ENCODE assay signal across 7 mouse cellular contexts in genomic region chr8:85071514-85072281, GRCm38 (mm10). TPM values are rescaled to one million over a fixed set of nuclear protein-coding genes. Genes with fewer than 3 reads are reported as not detected.
A peak's percentile ranks its signal among the peaks of the same experiment; 100 is the strongest.
DNase-seq lines count a peak whose midpoint lies in the region; ATAC-seq lines count a peak whose summit lies in the region.

Dhps (plus strand) TSS chr8:85071757.

- DNase-seq in adrenal gland, adult 18-20 months (ENCODE audit: low spot score in 2 of 2): peak; percentile 83 to 86
- peak; percentile 96 for DNase-seq in embryo, embryonic 11 days
- DNase-seq in gastrocnemius, postnatal 36 days: peak; percentile 84
- DNase-seq in left cerebral cortex, postnatal 36 days (ENCODE audit: low spot score in 2 of 2): peak; percentile 88 to 91
- DNase-seq in midbrain, embryonic 11.5 days (ENCODE audit: low spot score, missing footprints): peak; percentile 96
- DNase-seq in skeletal muscle tissue, adult 2 months (ENCODE audit: low read depth, low spot score): peak; percentile 86

- intact Hi-C loops in gastrocnemius, postnatal 36 days (cut with DNase I): loop anchor here (10.0 kb wide), 1 partner anchor 343 kb away; no protein-coding TSS in a partner anchor
- intact Hi-C loops in left cerebral cortex, postnatal 36 days (cut with DNase I): loop anchor here (5.0 to 10.0 kb wide), 2 partner anchors 34 to 223 kb away; partner anchors contain the start of genes Orc6, Tnpo2 and Vps35

- peak within 1 kb of the TSS; percentile 97 for H3K27ac ChIP-seq in intestine, embryonic 16.5 days (ENCODE audit: low read length)
- peak within 1 kb of the TSS; percentile 86 for H3K27ac ChIP-seq in midbrain, embryonic 11.5 days (ENCODE audit: low read depth, low read length)

- 0 out of 2 replicates have a peak, but pooled peaks cover 2% of the 10 kb centered on the region for H3K36me3 ChIP-seq in intestine, embryonic 16.5 days (ENCODE audit: control insufficient read depth, insufficient read depth, low read length)
- peaks cover 16% of the 10 kb centered on the region for H3K36me3 ChIP-seq in midbrain, embryonic 11.5 days (ENCODE audit: control insufficient read depth, insufficient read depth, low read length)

- no peaks in the 10 kb centered on the region for H3K9me3 ChIP-seq in intestine, embryonic 16.5 days (ENCODE audit: control insufficient read depth, low read length)
- no peaks in the 10 kb centered on the region for H3K9me3 ChIP-seq in midbrain, embryonic 11.5 days (ENCODE audit: control insufficient read depth, low read length)

- no peaks in the 10 kb centered on the region for H3K27me3 ChIP-seq in intestine, embryonic 16.5 days (replicated peaks; ENCODE audit: control insufficient read depth, insufficient read depth, low read length)
- no peaks in the 10 kb centered on the region for H3K27me3 ChIP-seq in midbrain, embryonic 11.5 days (ENCODE audit: control insufficient read depth, insufficient read depth, low read length)

- H3K4me1 ChIP-seq in intestine, embryonic 16.5 days (ENCODE audit: control insufficient read depth, insufficient read depth, low read length): peaks cover 13% of the 10 kb centered on the region; the same call in 1 of the 2 replicates
- peaks cover 8% of the 10 kb centered on the region for H3K4me1 ChIP-seq in midbrain, embryonic 11.5 days (ENCODE audit: control insufficient read depth, insufficient read depth, low read length)

- under 1% methylated on average over 68 of the region's 68 CpGs for WGBS in intestine, embryonic 16.5 days
- WGBS in midbrain, embryonic 11.5 days: under 1% methylated on average over 68 of the region's 68 CpGs

- H3K4me3 ChIP-seq in intestine, embryonic 16.5 days (ENCODE audit: low read length): peak within 1 kb of the TSS; percentile 91
- H3K4me3 ChIP-seq in midbrain, embryonic 11.5 days (ENCODE audit: low read depth, low read length): peak within 1 kb of the TSS; percentile 93

- peak within 1 kb of the TSS; percentile 87 for H3K9ac ChIP-seq in intestine, embryonic 16.5 days (ENCODE audit: low read depth, low read length)
- peak within 1 kb of the TSS; percentile 87 for H3K9ac ChIP-seq in midbrain, embryonic 11.5 days (ENCODE audit: low read length)

- H3K4me2 ChIP-seq in intestine, embryonic 16.5 days (ENCODE audit: low read depth, low read length): peak within 1 kb of the TSS; percentile 85
- H3K4me2 ChIP-seq in midbrain, embryonic 11.5 days: peak within 1 kb of the TSS; percentile 55

- peak; percentile 93 for ATAC-seq in intestine, embryonic 16.5 days
- ATAC-seq in midbrain, embryonic 11.5 days (ENCODE audit: low FRiP score): peak; percentile 92

RNA-seq across cellular contexts. Expression of gene Dhps, which starts in this region (rescaled TPM):
- total RNA-seq in adrenal gland, adult 18-20 months (2021): 10 to 100 TPM; 25.5 to 26.4 TPM
- 10 to 100 TPM; 18.2 to 23.6 TPM for total RNA-seq in gastrocnemius, postnatal 36 days (2021)
- polyA plus RNA-seq in intestine, embryonic 16.5 days (2015; fragmentation: Nextera tagmentation; extraction: Ambion mirVana): 56.0 and 57.4 TPM in 2 replicates
- 10 to 100 TPM; 64.4 to 68.5 TPM for total RNA-seq in left cerebral cortex, postnatal 36 days (2021)
- polyA plus RNA-seq in midbrain, embryonic 11.5 days (2014; fragmentation: Nextera tagmentation; extraction: Ambion mirVana): 65.5 and 66.8 TPM in 2 replicates

Comparison
In these comparisons a context has a peak if more than half of its experiments do, and no peak if none do; other contexts are left out.
1. Peak in every context shown above with its lines: DNase-seq, ATAC-seq, H3K4me3 ChIP-seq and H3K27ac ChIP-seq.